Mouse (Mus musculus) small intestine, adult 2 months (tissue): Measurements from ENCODE around the gene Klhdc8b. TPM values are rescaled to one million over a fixed set of nuclear protein-coding genes. Genes with fewer than 3 reads are reported as not detected.

Experiments
- H3K27ac ChIP-seq: fragments of 200-500 bp; 2 replicates; pipeline ENCODE4 v1.5.1; 2012; ENCODE audit warnings: low read depth, low read length, control low read depth, inconsistent platforms; ENCODE audit not compliant: insufficient read depth
- H3K27me3 ChIP-seq: fragments of 200-500 bp; 2 replicates; pipeline ENCODE4 v1.6.1; 2012; ENCODE audit warnings: mild to moderate bottlenecking, moderate library complexity, low read length, inconsistent platforms; ENCODE audit not compliant: control insufficient read depth, insufficient read depth
- H3K36me3 ChIP-seq: fragments of 200-500 bp; 2 replicates; pipeline ENCODE4 v1.6.1; 2012; ENCODE audit warnings: mild to moderate bottlenecking, low read length, control low read depth, inconsistent platforms; ENCODE audit not compliant: control insufficient read depth, insufficient read depth
- H3K4me1 ChIP-seq: fragments of 200-500 bp; 2 replicates; pipeline ENCODE4 v1.6.1; 2012; ENCODE audit warnings: low read length, inconsistent platforms, mixed read lengths; ENCODE audit not compliant: control insufficient read depth, insufficient read depth, insufficient read length
- H3K4me3 ChIP-seq: fragments of 200-500 bp; 2 replicates; pipeline ENCODE4 v1.5.1; 2012; ENCODE audit warnings: low read depth, mild to moderate bottlenecking, control low read depth, inconsistent platforms, low read length, moderate library complexity
- CTCF ChIP-seq: fragments of 200-500 bp; IDR thresholded peaks from 2 replicates; pipeline ENCODE4 v1.5.1; 2012; ENCODE audit warnings: low read depth, mild to moderate bottlenecking, control low read depth, inconsistent platforms, low read length, moderate library complexity, mixed read lengths; ENCODE audit not compliant: insufficient replicate concordance, insufficient read length; ENCODE audit errors: extremely low read depth
- POLR2A ChIP-seq: fragments of 200-500 bp; IDR thresholded peaks from 2 replicates; pipeline ENCODE4 v1.6.1; 2012; ENCODE audit warnings: low read depth, mild to moderate bottlenecking, control low read depth, inconsistent platforms, low read length, moderate library complexity
- WGBS: fragments of 180-500 bp; shearing (Covaris S2); methylation state at CpG from one replicate; pipeline ENCODE4 v1.1.7; 2018; 5-methylcytosine and 5-hydroxymethylcytosine counted together
- polyA plus RNA-seq: library from polyadenylated mRNA; depleted of rRNA; stranded (reverse); fragments of >200 nt; gene quantifications from 2 replicates; pipeline ENCODE4 v1.2.3, GENCODE M21; 2012

Klhdc8b gene
- polyA plus RNA-seq, 1 experiment, result 19.7 TPM

- H3K4me3 ChIP-seq, result peak overlapping the region; percentile 17
- H3K27me3 ChIP-seq, result no peaks in the 10 kb centered on the region
- TF ChIP-seq POLR2A (no peak), CTCF (no peak)
Observed at GRCm38 (mm10) chr9:108431431-108432067, 29.8 kb downstream of the Klhdc8b start.

GRCm38 (mm10) chr9:108428384-108428783 lies 33.0 kb downstream of the Klhdc8b start, which contains the start of gene Ccdc36:
TSS of gene Ccdc36 (minus strand) at chr9:108428484.
- H3K27ac ChIP-seq, result no peak within 1 kb of the TSS
- peaks cover 5% of the 10 kb centered on the region; the same call in 1 of the 2 replicates for H3K4me1 ChIP-seq
- no peak within 1 kb of the TSS for H3K4me3 ChIP-seq
- no peaks in the 10 kb centered on the region; the same call in 1 of the 2 replicates for H3K27me3 ChIP-seq
- no peaks in the 10 kb centered on the region for H3K36me3 ChIP-seq
- TF ChIP-seq POLR2A (no peak), CTCF (no peak)

More at GRCm38 (mm10) chr9:108431431-108432067, 29.8 kb downstream of the Klhdc8b start:
- WGBS, result 49% methylated on average over 32 of the region's 32 CpGs
- H3K4me1 ChIP-seq, result peaks cover 5% of the 10 kb centered on the region; the same call in 1 of the 2 replicates
- H3K27ac ChIP-seq, result no peak overlapping the region
- no peaks in the 10 kb centered on the region for H3K36me3 ChIP-seq

- Histone ChIP-seq H3K36me3 (no peaks in the 10 kb centered on the region), H3K27me3 (no peaks in the 10 kb centered on the region), H3K4me3 (no peak overlapping the region), H3K27ac (no peak overlapping the region), H3K4me1 (no peaks in the 10 kb centered on the region)
- 65% methylated on average over 1 of the region's 1 CpGs for WGBS
- TF ChIP-seq POLR2A, result no peak
- TF ChIP-seq CTCF, result no peak
Observed at GRCm38 (mm10) chr9:108412221-108412620, 49.2 kb downstream of the Klhdc8b start.

- H3K27ac ChIP-seq, result no peak overlapping the region
- H3K27me3 ChIP-seq, result no peaks in the 10 kb centered on the region
- no peak overlapping the region for H3K4me3 ChIP-seq
- H3K4me1 ChIP-seq, result no peaks in the 10 kb centered on the region
- TF ChIP-seq CTCF, result no peak
- TF ChIP-seq POLR2A, result no peak
- 82% methylated on average over 9 of the region's 9 CpGs for WGBS
- no peaks in the 10 kb centered on the region for H3K36me3 ChIP-seq
Observed at GRCm38 (mm10) chr9:108411381-108411942, 49.9 kb downstream of the Klhdc8b start.

- WGBS, result 85% methylated on average over 4 of the region's 4 CpGs
- H3K27ac ChIP-seq, result no peak overlapping the region
- no peaks in the 10 kb centered on the region for H3K27me3 ChIP-seq
- H3K4me3 ChIP-seq, result no peak overlapping the region
- 0 out of 2 replicates have a peak, but pooled peaks cover 2% of the 10 kb centered on the region for H3K4me1 ChIP-seq
- H3K36me3 ChIP-seq, result no peaks in the 10 kb centered on the region
- TF ChIP-seq POLR2A (no peak), CTCF (no peak)
Observed at GRCm38 (mm10) chr9:108409535-108409934, 51.8 kb downstream of the Klhdc8b start.

GRCm38 (mm10) chr9:108404451-108404850 lies 56.9 kb downstream of the Klhdc8b start:
- WGBS, result 46% methylated on average over 8 of the region's 8 CpGs
- no peaks in the 10 kb centered on the region for H3K36me3 ChIP-seq
- no peak overlapping the region for H3K4me3 ChIP-seq
- no peaks in the 10 kb centered on the region for H3K27me3 ChIP-seq
- TF ChIP-seq CTCF, result no peak
- no peak for TF ChIP-seq POLR2A
- H3K4me1 ChIP-seq, result peaks cover 2% of the 10 kb centered on the region; the same call in 1 of the 2 replicates
- no peak overlapping the region for H3K27ac ChIP-seq

- Histone ChIP-seq H3K27me3 (no peaks in the 10 kb centered on the region), H3K4me1 (peaks cover 2% of the 10 kb centered on the region; the same call in 1 of the 2 replicates), H3K4me3 (no peak overlapping the region), H3K27ac (no peak overlapping the region), H3K36me3 (no peaks in the 10 kb centered on the region)
- WGBS, result 80% methylated on average over 4 of the region's 4 CpGs
- no peak for TF ChIP-seq CTCF
- TF ChIP-seq POLR2A, result no peak
Observed at GRCm38 (mm10) chr9:108403081-108403480, 58.3 kb downstream of the Klhdc8b start.
